Mouse (Mus musculus) gastrocnemius, postnatal 14 days (tissue): ENCODE measurements around the gene Mefv. TPM values are rescaled to one million over a fixed set of nuclear protein-coding genes. Genes with fewer than 3 reads are reported as not detected.
"Not testable (repeated sequence)": the region's sequence is repeated elsewhere in the genome, so short reads cannot be mapped to it uniquely, and the experiment has no call there.

Experiments used
- DNase-seq: peaks from one replicate; pipeline ENCODE4 v3.0.0; 2021; ENCODE audit warnings: mixed read lengths
- intact Hi-C: fragments of 180-260 bp; cut with DNase I; formaldehyde crosslinking; loops from one replicate; pipeline ENCODE4 v1.15.1; 2025; ENCODE audit warnings: low total_unique reads
- long read RNA-seq, 2 experiments: library from polyadenylated mRNA; stranded (forward); transcript quantifications; one replicate each; pipeline ENCODE4 v2.0.0; 2021
- total RNA-seq, 2 experiments: library from RNA; stranded (reverse); gene quantifications; 2 replicates each; pipeline ENCODE4 v1.2.3; 2021

The Mefv gene
- total RNA-seq: not detected
- long read RNA-seq, experiment 1: 0 reads
- long read RNA-seq, experiment 2: 0 reads

DNA sequence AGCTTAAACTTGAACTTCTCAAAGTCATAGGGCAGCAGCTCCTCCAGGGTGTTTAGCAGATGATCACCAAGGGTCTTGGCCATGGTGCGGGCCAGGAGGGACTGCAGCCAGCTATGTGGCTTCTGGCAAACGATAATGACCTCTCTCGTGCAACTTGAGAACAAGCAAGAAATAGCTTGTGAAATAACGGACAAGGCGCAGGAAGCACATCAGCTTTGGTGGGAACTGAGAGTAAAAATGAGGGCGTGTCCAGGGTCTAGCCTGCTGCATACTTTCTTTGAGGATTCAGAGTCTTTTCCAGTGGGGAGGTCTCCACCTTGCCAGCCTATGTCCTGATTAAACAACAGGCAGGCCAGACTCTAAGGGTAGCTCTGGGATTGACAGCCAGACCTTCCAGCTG is at the start of gene Mefv:
TSS of gene Mefv (minus strand) at position 118 of the 400 bp plus-strand sequence.
- DNase-seq: no peak
- intact Hi-C loops: no loop called here

GRCm38 (mm10) chr16:3748976-3749375 is 31.1 kb upstream of the Mefv start:
- intact Hi-C loops: loop anchor here (10.0 kb wide), 1 partner anchor 96 kb away; the partner anchor contains the start of gene Zfp174
- DNase-seq: no peak

GRCm38 (mm10) chr16:3745656-3746055 is 27.8 kb upstream of the Mefv start:
- DNase-seq: no peak
- intact Hi-C loops: loop anchor here (10.0 kb wide), 1 partner anchor 99 kb away; the partner anchor contains the start of gene Zfp174

GRCm38 (mm10) chr16:3744186-3744700 is 26.3 kb upstream of the Mefv start:
- DNase-seq: no peak
- intact Hi-C loops: loop anchor here (10.0 kb wide), 1 partner anchor 101 kb away; the partner anchor contains the start of gene Zfp174

DNA sequence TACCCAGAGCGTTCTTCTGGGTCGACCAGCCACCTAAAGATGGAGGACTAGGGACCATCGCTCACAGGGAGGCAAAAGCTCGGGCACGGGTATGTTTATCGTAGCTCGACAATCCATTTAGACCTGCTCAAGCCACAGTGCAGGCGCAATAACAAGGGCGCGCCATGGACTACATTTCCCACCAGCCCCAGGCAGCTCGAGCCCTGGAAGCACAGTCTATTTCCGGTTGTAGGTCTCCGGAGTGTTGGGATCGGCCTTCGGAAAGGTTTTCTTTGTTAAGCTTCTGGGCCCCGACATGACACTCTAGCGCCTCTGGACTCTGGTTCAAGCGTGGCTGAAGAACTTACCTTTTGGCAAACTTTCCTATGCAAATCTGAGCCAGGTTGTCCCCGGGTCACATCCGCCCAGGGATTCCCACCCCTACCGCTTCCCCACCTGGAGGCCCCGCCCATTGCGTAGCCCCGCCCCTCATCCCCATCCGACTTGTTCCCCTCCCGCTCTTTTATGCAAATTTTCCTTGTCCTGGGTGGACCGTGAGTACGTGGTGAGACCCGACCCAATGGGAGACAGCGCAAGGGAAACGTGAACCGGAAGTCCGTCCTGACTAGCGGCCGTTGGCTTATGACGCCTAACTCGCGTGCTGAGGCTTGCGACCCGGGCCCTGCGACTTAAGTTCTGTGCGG is 25.7 kb upstream of the Mefv start, which contains the start of gene Zfp263:
TSS of gene Zfp263 (plus strand) at position 591 of the 683 bp plus-strand sequence.
- intact Hi-C loops: loop anchor here (10.0 kb wide), 1 partner anchor 101 kb away; the partner anchor contains the start of gene Zfp174
- DNase-seq: peak; percentile 89

- no peak for DNase-seq
- intact Hi-C loops: loop anchor here (10.0 kb wide), 1 partner anchor 102 kb away; the partner anchor contains the start of gene Zfp174
Measured at GRCm38 (mm10) chr16:3742466-3742865, 24.6 kb upstream of the Mefv start.

- intact Hi-C loops: no loop called here
- no peak for DNase-seq
Measured at GRCm38 (mm10) chr16:3733198-3733732, 15.4 kb upstream of the Mefv start.

DNA sequence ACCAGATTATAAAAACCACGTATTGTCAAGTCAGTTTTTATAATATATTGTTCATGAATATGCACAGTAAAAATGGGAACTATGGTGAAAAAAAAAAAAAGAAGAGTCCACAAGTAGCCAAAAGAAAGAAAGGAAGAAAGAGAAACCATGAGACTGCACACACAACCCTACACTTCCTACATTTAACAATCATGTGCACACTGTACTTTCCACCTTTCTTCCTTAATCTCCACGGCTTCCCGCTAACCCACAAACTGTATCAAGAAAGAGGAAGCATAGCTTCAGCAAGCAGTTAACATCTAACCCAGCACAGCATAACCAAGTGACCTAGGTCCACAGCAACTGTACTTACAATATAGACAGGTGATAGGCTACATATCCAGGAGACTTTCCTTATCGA is 14.7 kb upstream of the Mefv start:
- DNase-seq: no peak
- intact Hi-C loops: no loop called here

DNA sequence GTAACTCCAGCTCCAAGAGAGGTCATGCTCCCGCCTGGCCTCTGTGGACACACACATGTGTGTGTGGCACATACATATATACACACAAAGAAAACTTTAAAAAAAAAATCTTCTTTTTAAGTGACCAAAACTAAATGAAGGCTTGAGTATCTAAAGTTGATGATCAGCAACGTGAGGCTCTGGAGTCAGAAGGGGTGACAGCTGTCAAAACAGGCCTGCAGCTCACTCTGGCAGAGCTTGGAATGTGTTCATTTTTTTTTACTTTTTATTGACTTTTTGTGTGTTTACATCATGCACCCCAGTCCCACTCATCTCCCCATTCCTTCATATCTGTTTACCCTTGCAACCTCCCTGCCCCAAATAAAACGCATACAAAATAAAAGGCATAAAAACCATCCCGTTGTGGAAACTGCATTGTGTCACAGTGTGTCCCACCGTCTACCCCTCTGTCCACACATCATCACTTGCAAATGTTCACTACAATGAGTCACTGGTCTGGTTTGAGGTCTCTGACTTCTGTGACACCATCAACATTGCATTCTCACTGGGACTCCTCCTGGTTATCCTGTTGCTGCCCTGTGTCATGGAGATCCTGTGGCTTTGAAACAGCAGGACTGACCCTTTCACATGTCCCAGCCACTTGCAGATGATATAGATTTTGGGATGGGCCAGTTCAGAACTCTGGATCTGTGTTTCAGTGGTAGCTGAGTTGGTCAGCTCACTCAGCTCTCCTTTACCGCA is 10.3 kb upstream of the Mefv start:
- DNase-seq: no peak
- intact Hi-C loops: no loop called here

- intact Hi-C loops: no loop called here
Measured at GRCm38 (mm10) chr16:3723231-3723630, 5.3 kb upstream of the Mefv start.

GRCm38 (mm10) chr16:3714731-3715130 is 3.2 kb downstream of the Mefv start:
- intact Hi-C loops: no loop called here
- no peak for DNase-seq

More at GRCm38 (mm10) chr16:3723231-3723630, 5.3 kb upstream of the Mefv start:
- DNase-seq: no peak

DNA sequence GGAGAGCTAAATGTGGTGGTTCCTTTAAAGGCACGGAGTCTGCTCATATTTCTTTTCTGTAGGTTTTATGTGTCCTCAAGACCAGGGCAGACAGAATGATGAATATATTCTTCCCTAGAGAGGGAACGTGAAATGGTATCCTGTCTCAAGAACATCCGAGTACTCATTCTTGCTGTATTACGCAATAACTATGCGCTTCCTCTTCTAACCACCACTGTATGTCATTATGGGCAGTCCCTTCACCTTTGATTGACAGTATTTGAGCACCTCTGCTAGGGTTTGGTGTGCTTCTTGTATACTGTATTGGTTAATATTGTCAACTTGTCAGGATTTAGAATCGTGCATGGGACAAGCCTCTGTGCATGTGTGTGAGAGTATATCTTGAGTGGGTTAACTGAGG is 11.2 kb downstream of the Mefv start:
- intact Hi-C loops: no loop called here
- no peak for DNase-seq

GRCm38 (mm10) chr16:3700893-3701292 is 17.0 kb downstream of the Mefv start:
- intact Hi-C loops: no loop called here
- DNase-seq: no peak

DNA sequence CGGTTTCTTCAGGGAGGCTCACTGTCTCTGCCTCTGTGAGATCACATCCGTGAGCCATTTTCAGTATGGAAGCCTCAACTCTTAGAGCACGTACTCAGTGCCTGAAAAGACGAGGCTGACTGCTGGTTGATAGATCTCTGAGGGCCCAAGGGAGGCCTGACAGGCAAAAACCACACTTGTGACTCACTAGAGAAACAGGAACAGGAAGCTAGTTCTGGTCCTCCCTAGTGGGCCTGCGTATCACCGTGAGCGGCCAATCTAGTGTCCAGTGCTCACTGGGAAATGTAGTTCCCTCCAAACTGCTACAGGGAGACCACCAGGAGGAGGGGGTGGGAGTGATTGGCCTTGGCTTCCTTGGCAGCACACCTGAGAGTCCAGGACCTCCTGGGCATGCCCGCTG is 18.6 kb downstream of the Mefv start:
- intact Hi-C loops: no loop called here
- no peak for DNase-seq

GRCm38 (mm10) chr16:3689608-3690007 is 28.3 kb downstream of the Mefv start:
- DNase-seq, intact Hi-C loops: not testable (repeated sequence)

Other genes starting within 250 kb of the Mefv start
- gene Olfr161, start 127.1 kb downstream of the Mefv start, total RNA-seq: not detected
- 1 to 10 TPM; 6.0 to 6.7 TPM for gene Zfp263, start 26.0 kb upstream of the Mefv start, total RNA-seq
- gene Olfr15, start 112.8 kb upstream of the Mefv start, total RNA-seq: not detected
- gene Zfp174, start 129.2 kb upstream of the Mefv start, total RNA-seq: 1 to 10 TPM; 1.2 to 1.3 TPM
- 10 to 100 TPM; 24.8 to 24.9 TPM for gene Naa60, start 154.3 kb upstream of the Mefv start, total RNA-seq
- 1 to 10 TPM; 5.6 to 6.8 TPM for gene Zfp597, start 166.5 kb upstream of the Mefv start, total RNA-seq
- under 1 TPM; 0.45 to 0.58 TPM for gene Gm20695, start 166.6 kb upstream of the Mefv start, total RNA-seq
- gene 1700037C18Rik, start 190.6 kb upstream of the Mefv start, total RNA-seq: 1 to 10 TPM; 1.7 to 2.2 TPM
- 1 to 10 TPM; 6.4 to 6.9 TPM for gene Cluap1, start 190.7 kb upstream of the Mefv start, total RNA-seq